Mouse (Mus musculus) adrenal gland, adult 8-10 months (tissue): Measurements from ENCODE around the gene Olfr768. TPM values are rescaled to one million over a fixed set of nuclear protein-coding genes. Genes with fewer than 3 reads are reported as not detected.
"Not testable (repeated sequence)": the region's sequence is repeated elsewhere in the genome, so short reads cannot be mapped to it uniquely, and the experiment has no call there.

ENCODE experiments used
- DNase-seq: peaks from one replicate; pipeline ENCODE4 v3.0.0; 2022
- total RNA-seq, 4 experiments: library from RNA; stranded (reverse); gene quantifications; 2 replicates each; pipeline ENCODE4 v1.2.4; 2022

Gene Olfr768
- total RNA-seq: not detected

- DNase-seq: no peak
Observed at GRCm38 (mm10) chr10:129099275-129099674, at the start of gene Olfr768. Gene Olfr768 (minus strand): TSS chr10:129099375.

DNA sequence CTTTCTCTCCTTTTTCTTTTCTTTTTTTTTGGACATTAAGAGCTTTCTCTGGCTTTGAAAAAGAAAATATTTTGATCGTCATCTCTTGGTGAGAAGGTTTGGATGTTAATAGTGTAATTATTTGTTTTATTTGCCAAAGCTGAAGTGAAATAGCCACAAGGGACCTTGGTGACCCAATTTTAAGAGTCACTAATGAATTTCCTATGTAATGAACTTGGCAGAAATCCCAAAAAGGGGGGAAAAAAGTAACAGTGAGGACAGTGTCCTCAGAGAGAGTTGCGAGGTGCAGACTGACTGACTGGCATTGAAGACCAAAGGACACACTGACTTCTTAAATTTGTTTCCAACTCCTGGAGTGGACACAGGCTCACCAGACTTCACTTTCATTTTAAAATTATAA lies 39.7 kb upstream of the Olfr768 start, which contains the start of gene Olfr770:
TSS of gene Olfr770 (minus strand) at position 101 of the 400 bp plus-strand sequence.
- DNase-seq: no peak

- peak; percentile 6 for DNase-seq
Observed at GRCm38 (mm10) chr10:129117761-129118160, 18.6 kb upstream of the Olfr768 start, which contains the start of gene Olfr769. Gene Olfr769 (minus strand): TSS chr10:129117861.

DNA sequence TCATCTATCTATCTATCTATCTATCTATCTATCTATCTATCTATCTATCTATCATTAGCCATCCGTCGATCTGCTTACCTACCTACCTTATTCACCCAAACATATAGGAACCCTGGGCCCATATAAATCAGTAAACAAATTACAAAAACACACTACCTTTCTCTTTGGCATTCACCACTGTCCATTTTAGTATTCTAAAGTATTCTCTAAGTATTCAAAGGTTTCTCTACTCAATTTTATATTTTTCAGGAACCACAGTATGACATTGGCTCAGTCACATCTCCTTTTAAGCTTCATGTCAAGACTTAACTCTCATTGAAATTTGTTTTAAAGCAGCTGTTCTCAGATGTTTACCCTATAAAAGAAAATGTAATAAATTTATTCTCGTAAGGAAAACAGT lies 16.0 kb upstream of the Olfr768 start:
- DNase-seq: no peak

DNA sequence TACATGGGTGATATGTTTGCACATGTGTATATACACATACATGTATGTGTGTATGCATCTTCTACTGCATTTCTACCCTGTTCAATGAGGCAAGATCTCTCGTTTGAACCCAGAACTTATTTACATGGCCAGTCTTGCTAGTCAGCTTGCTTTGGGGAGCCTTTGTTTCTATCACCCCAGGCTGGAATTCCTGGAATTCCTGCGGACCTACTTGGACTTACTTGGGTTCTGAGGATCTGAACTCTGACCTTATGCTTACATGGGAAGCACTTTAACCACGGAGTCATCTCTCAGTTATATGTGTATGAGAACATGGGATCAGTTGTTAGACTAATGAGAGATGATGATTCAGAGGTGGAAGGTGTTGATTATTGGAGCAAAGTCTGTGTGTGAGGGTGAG lies 2.1 kb upstream of the Olfr768 start:
- no peak for DNase-seq

- DNase-seq: not testable (repeated sequence)
Observed at GRCm38 (mm10) chr10:129082810-129083209, 16.4 kb downstream of the Olfr768 start, which contains the start of gene Olfr767. Gene Olfr767 (minus strand): TSS chr10:129082910.

DNA sequence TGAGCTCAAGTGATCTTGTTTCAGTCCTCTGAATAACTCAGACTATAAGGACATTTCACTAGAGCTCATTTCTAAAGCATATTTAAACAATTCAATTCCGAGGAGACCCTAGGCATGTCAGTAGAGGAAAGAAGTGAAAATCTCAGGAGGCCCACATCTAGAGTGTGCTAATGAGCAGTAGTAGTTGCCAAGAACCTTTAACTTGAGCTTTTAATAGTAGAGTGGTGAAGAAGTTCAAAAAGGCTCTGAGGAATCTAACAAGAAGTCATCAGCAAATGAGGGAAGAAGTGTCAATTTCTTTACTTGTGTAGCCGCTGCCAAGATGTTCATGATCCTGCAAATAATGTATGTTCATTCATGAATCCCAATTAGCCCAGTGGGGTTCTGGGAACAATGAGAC lies 30.3 kb downstream of the Olfr768 start, which contains the start of gene Olfr766-ps1:
TSS of gene Olfr766-ps1 (minus strand) at position 101 of the 400 bp plus-strand sequence.
- no peak for DNase-seq

DNA sequence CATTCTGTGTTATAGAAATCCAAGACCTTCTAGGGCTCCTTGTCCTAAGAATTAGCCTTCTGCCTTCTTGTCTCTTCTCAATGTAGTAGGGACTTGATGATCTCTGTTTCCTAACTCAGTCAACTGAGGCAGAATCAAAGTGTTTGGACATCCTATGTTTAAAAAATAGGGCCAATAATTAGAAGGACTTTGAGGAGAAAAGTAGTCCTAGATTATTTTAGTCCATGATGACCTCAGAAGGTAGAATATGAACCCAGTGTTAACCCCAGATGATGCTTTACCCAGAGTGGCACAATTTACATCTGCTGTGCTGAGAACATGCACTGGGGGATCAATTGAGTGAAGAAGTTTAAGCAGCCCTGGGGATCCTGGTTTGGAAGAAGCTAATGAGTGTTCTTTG lies 49.3 kb downstream of the Olfr768 start, which contains the start of gene Olfr765:
TSS of gene Olfr765 (minus strand) at position 101 of the 400 bp plus-strand sequence.
- not testable (repeated sequence) for DNase-seq

Other genes with a start within 250 kb of the Olfr768 start
- gene Gdf11, start 207.7 kb downstream of the Olfr768 start, total RNA-seq: 1 to 10 TPM; 2.0 to 2.9 (median 2.3) TPM
- gene Cd63, start 198.4 kb downstream of the Olfr768 start, total RNA-seq: 100 to 1,000 TPM; 313 to 472 (median 396) TPM
- gene Rdh5, start 176.5 kb downstream of the Olfr768 start, total RNA-seq: 10 to 100 TPM in 3 of 4 experiments, 1 to 10 TPM in 1; 9.5 to 23.2 (median 15.7) TPM
- gene Bloc1s1, start 175.3 kb downstream of the Olfr768 start, total RNA-seq: 100 to 1,000 TPM; 137 to 192 (median 168) TPM
- gene Itga7, start 165.6 kb downstream of the Olfr768 start, total RNA-seq: 10 to 100 TPM in 2 of 4 experiments, 1 to 10 TPM in 2; 9.6 to 27.4 (median 11.8) TPM
- gene Mettl7b, start 138.4 kb downstream of the Olfr768 start, total RNA-seq: under 1 TPM in 2 of 4 experiments, not detected in 2; 0.32 to 0.46 TPM
- not detected for gene Olfr9, start 109.9 kb downstream of the Olfr768 start, total RNA-seq
- not detected for gene Olfr763, start 88.6 kb downstream of the Olfr768 start, total RNA-seq
- not detected for gene Olfr764-ps1, start 59.5 kb downstream of the Olfr768 start, total RNA-seq
- gene Olfr765, start 49.4 kb downstream of the Olfr768 start, total RNA-seq: not detected
- gene Olfr766-ps1, start 30.4 kb downstream of the Olfr768 start, total RNA-seq: not detected
- not detected for gene Olfr767, start 16.5 kb downstream of the Olfr768 start, total RNA-seq
- gene Olfr769, start 18.5 kb upstream of the Olfr768 start, total RNA-seq: not detected
- not detected for gene Olfr770, start 39.6 kb upstream of the Olfr768 start, total RNA-seq
- not detected for gene Olfr771, start 65.4 kb upstream of the Olfr768 start, total RNA-seq
- not detected for gene Olfr772, start 78.5 kb upstream of the Olfr768 start, total RNA-seq
- gene Olfr773, start 88.0 kb upstream of the Olfr768 start, total RNA-seq: not detected
- not detected for gene Olfr774, start 136.8 kb upstream of the Olfr768 start, total RNA-seq
- gene Olfr775, start 149.0 kb upstream of the Olfr768 start, total RNA-seq: under 1 TPM in 1 of 4 experiments, not detected in 3; 0.08 TPM
- gene Olfr776, start 159.8 kb upstream of the Olfr768 start, total RNA-seq: not detected
- gene Olfr777, start 172.1 kb upstream of the Olfr768 start, total RNA-seq: not detected
- not detected for gene Olfr780, start 218.7 kb upstream of the Olfr768 start, total RNA-seq
- not detected for gene Olfr781, start 229.5 kb upstream of the Olfr768 start, total RNA-seq
- not detected for gene Olfr782, start 249.5 kb upstream of the Olfr768 start, total RNA-seq